Mouse (Mus musculus) neural tube, embryonic 12.5 days (tissue): ENCODE measurements at regions not wholly inside any gene's neighbourhood (a gene's known extent, or its start where the extent isn't known, plus 50 kb on each side); places are given as distances from the start of the nearest gene placed in this dataset.

Experiments
- ATAC-seq: fragments of 200-750 bp; cut with Nextera tagmentation; 2 replicates; pipeline ENCODE4 v1.8.0; 2017; ENCODE audit warnings: low read depth, mild to moderate bottlenecking, moderate TSS enrichment, moderate library complexity; ENCODE audit not compliant: low FRiP score
- H3K27ac ChIP-seq: fragments of 300-500 bp; sonication (generic); 2 replicates; pipeline ENCODE4 v1.5.1; 2016
- H3K27me3 ChIP-seq: fragments of 300-500 bp; sonication (generic); replicated peaks from 2 replicates; pipeline ENCODE4 v1.6.1; 2016; ENCODE audit warnings: mild to moderate bottlenecking
- H3K36me3 ChIP-seq: fragments of 300-500 bp; sonication (generic); 2 replicates; pipeline ENCODE4 v1.6.1; 2016; ENCODE audit warnings: mild to moderate bottlenecking
- H3K4me1 ChIP-seq: fragments of 300-500 bp; sonication (generic); 2 replicates; pipeline ENCODE4 v1.6.1; 2016
- H3K4me2 ChIP-seq: fragments of 300-500 bp; sonication (generic); replicated peaks from 2 replicates; pipeline ENCODE4 v1.6.1; 2016; ENCODE audit warnings: mild to moderate bottlenecking
- H3K4me3 ChIP-seq: fragments of 300-500 bp; sonication (generic); 2 replicates; pipeline ENCODE4 v1.5.1; 2016
- H3K9ac ChIP-seq: fragments of 300-500 bp; sonication (generic); 2 replicates; pipeline ENCODE4 v1.6.1; 2016; ENCODE audit warnings: mild to moderate bottlenecking
- H3K9me3 ChIP-seq: fragments of 300-500 bp; sonication (generic); 2 replicates; pipeline ENCODE4 v1.6.1; 2016; ENCODE audit warnings: mild to moderate bottlenecking
- WGBS: fragments of 180-500 bp; shearing (Covaris S2); methylation state at CpG from one replicate; pipeline ENCODE4 v1.1.7; 2016; 5-methylcytosine and 5-hydroxymethylcytosine counted together

DNA sequence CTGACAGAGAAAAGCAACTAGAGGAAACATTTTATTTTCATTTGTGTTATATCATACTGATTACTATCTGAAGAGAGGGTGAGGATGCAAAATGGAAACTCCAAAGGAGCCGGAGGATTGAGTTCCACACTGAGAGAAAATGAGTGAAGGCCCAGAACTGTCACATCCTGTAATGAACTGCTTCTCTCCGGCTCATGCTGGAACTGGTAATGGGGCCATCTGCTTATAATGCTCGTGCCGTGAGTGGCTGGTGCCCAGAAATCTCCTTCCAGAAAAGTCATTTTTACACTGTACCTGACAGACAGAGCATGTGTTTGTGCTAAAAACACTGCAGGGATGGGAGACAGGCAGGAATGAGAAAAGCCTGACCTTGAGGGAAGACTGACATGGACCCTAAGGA lies 483.5 kb upstream of the Pkdcc start:
- Histone ChIP-seq H3K27me3 (no peaks in the 10 kb centered on the region), H3K4me2 (no peak overlapping the region), H3K4me3 (no peak overlapping the region), H3K4me1 (no peaks in the 10 kb centered on the region), H3K9ac (no peak overlapping the region), H3K9me3 (no peaks in the 10 kb centered on the region), H3K36me3 (no peaks in the 10 kb centered on the region), H3K27ac (no peak overlapping the region)
- ATAC-seq, result no peak
- 81% methylated on average over 4 of the region's 4 CpGs for WGBS

- H3K4me2 ChIP-seq, result no peak overlapping the region
- no peak overlapping the region for H3K4me3 ChIP-seq
- no peaks in the 10 kb centered on the region for H3K9me3 ChIP-seq
- H3K4me1 ChIP-seq, result no peaks in the 10 kb centered on the region
- H3K27ac ChIP-seq, result no peak overlapping the region
- H3K9ac ChIP-seq, result no peak overlapping the region
- H3K36me3 ChIP-seq, result no peaks in the 10 kb centered on the region
- 94% methylated on average over 1 of the region's 1 CpGs for WGBS
- ATAC-seq, result no peak
- no peaks in the 10 kb centered on the region for H3K27me3 ChIP-seq
These were observed 472.6 kb upstream of the Pkdcc start for GRCm38 (mm10) chr17:82742445-82742844.

DNA sequence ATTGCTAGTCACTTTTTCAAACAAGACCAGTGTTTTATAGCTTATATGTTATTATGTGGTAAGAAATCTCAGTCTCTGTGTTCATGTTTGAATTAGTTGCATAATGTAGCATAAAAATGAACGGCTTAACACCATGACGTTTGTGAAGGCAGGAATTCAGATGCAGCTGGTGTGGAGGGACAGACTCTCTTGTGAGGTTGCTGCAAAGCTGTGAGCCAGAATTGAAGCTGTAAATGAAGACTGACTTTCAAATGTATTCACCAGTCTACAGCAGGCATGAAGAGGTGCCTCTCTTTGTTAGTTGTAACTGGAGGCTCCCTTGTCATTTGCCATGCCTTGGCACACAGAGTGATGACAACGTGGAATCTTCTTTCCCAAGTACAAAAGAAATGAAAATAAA lies 457.7 kb upstream of the Pkdcc start:
- no peak overlapping the region for H3K4me3 ChIP-seq
- no peaks in the 10 kb centered on the region for H3K36me3 ChIP-seq
- H3K27me3 ChIP-seq, result no peaks in the 10 kb centered on the region
- no peak overlapping the region for H3K27ac ChIP-seq
- no peak overlapping the region for H3K4me2 ChIP-seq
- no peak overlapping the region for H3K9ac ChIP-seq
- ATAC-seq, result no peak
- 67% methylated on average over 3 of the region's 3 CpGs for WGBS
- H3K9me3 ChIP-seq, result no peaks in the 10 kb centered on the region
- no peaks in the 10 kb centered on the region for H3K4me1 ChIP-seq

- ATAC-seq, result no peak
- H3K9ac ChIP-seq, result no peak overlapping the region
- 80% methylated on average over 2 of the region's 2 CpGs for WGBS
- no peaks in the 10 kb centered on the region for H3K27me3 ChIP-seq
- H3K9me3 ChIP-seq, result no peaks in the 10 kb centered on the region
- no peaks in the 10 kb centered on the region for H3K36me3 ChIP-seq
- H3K27ac ChIP-seq, result no peak overlapping the region
- H3K4me2 ChIP-seq, result no peak overlapping the region
- no peaks in the 10 kb centered on the region for H3K4me1 ChIP-seq
- no peak overlapping the region for H3K4me3 ChIP-seq
These were observed 436.0 kb upstream of the Pkdcc start for GRCm38 (mm10) chr17:82779096-82779495.

DNA sequence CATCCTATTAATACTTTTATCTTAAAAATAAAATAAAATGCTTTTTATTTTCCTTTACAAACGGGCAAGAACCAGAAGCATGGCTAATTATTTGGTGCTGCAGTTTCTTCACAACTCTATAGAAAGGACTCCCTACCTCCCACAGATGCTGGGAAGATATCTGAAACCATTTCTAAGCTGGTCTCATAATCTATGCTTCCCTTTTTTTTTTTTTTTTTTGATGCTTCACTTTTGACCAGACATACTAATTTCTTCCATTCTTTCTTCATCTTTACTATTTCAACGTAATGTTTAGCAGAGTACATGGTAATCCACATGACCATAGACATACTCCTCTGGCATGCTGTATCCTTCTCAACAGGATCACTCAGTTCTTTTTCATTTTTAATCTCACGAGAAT lies 393.0 kb upstream of the Pkdcc start:
- ATAC-seq, result no peak
- 81% methylated on average over 3 of the region's 3 CpGs for WGBS
- H3K9me3 ChIP-seq, result no peaks in the 10 kb centered on the region
- H3K4me3 ChIP-seq, result no peak overlapping the region
- no peak overlapping the region for H3K4me2 ChIP-seq
- H3K36me3 ChIP-seq, result no peaks in the 10 kb centered on the region
- H3K4me1 ChIP-seq, result no peaks in the 10 kb centered on the region
- H3K9ac ChIP-seq, result no peak overlapping the region
- no peaks in the 10 kb centered on the region for H3K27me3 ChIP-seq
- no peak overlapping the region for H3K27ac ChIP-seq

DNA sequence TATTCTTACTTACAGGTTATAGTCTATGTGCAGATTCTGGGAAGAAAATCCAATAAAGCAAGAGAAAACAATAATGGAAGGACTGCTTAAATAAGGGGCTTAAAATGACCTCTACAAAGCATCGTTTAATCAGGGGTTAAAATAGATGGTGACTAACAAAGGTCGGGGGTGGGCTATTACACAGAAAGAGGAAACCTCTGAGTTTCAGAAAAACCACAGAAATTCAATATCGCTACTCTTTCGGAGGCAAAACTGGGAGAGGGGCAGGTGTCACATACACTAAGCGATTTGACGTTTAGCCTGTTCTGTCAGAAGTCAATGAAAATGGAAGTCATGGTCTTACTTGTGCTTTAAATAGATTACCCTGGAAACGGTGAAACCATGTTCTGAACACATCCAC lies 391.0 kb upstream of the Pkdcc start:
- no peaks in the 10 kb centered on the region for H3K4me1 ChIP-seq
- ATAC-seq, result no peak
- no peaks in the 10 kb centered on the region for H3K27me3 ChIP-seq
- no peaks in the 10 kb centered on the region for H3K9me3 ChIP-seq
- H3K36me3 ChIP-seq, result no peaks in the 10 kb centered on the region
- no peak overlapping the region for H3K27ac ChIP-seq
- H3K4me3 ChIP-seq, result no peak overlapping the region
- WGBS, result 87% methylated on average over 7 of the region's 7 CpGs
- H3K9ac ChIP-seq, result no peak overlapping the region
- H3K4me2 ChIP-seq, result no peak overlapping the region

DNA sequence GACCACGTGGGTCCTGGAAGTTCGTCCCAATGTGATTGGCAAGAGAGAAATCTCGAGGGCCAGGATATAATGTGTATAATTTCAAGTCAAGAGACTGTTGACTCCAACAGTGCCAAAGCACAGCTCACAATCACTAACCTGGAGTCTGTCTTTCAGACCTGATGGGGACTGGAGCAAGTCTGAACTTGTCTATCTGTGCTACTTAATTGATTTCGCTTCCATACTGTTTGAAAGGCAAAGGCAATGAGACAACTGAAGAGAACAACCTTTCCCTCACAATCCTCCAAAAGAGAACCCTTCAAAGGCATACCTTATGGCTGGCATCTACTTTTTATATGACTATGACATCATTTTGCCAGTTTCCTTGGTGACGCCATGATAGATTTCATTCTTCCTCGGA lies 390.5 kb upstream of the Pkdcc start:
- no peaks in the 10 kb centered on the region for H3K36me3 ChIP-seq
- no peak overlapping the region for H3K4me3 ChIP-seq
- H3K9me3 ChIP-seq, result no peaks in the 10 kb centered on the region
- ATAC-seq, result no peak
- no peak overlapping the region for H3K27ac ChIP-seq
- H3K27me3 ChIP-seq, result no peaks in the 10 kb centered on the region
- 89% methylated on average over 6 of the region's 6 CpGs for WGBS
- no peak overlapping the region for H3K4me2 ChIP-seq
- H3K4me1 ChIP-seq, result no peaks in the 10 kb centered on the region
- no peak overlapping the region for H3K9ac ChIP-seq

DNA sequence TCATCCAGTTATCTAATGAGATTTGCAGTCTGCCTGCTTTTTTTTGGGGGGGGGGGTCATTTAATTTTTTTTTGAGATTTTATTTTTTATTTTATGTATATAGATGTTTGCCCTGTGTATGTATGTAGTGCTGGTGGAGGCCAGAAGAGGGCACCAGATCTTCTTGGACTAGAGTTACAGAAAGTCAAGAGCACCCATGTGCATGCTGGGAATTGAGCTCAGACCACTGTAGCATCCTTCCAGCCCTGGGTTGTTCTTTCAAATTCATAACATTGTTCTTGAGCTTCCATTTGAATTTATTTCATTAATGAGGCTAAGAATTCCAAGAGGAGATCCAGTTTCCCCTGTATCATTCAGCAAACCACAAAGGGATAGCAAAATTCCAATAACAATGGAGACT lies 387.9 kb upstream of the Pkdcc start:
- H3K9ac ChIP-seq, result no peak overlapping the region
- no peak overlapping the region for H3K4me2 ChIP-seq
- no peak overlapping the region for H3K4me3 ChIP-seq
- no peaks in the 10 kb centered on the region for H3K36me3 ChIP-seq
- H3K27me3 ChIP-seq, result no peaks in the 10 kb centered on the region
- H3K27ac ChIP-seq, result no peak overlapping the region
- ATAC-seq, result no peak
- H3K4me1 ChIP-seq, result no peaks in the 10 kb centered on the region
- H3K9me3 ChIP-seq, result no peaks in the 10 kb centered on the region

DNA sequence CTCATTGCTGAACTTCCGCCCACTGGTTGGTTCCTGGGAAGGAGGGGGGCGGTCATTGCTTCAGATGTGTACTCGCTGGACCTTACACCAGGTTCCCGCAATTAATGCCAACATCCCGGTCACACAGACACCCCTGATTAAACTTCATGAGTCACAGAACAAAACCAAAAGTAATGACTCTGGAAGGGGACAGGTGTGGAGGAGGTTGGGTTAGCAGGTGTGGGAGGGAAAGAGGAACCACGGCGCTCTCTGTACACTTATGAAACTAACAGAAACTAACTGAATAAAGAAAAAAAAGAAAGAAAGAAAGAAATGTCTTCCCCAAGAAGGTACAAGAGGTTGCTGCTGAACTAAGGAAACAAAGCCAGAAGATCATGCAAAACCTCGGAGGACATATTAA lies 387.3 kb upstream of the Pkdcc start:
- Histone ChIP-seq H3K4me1 (no peaks in the 10 kb centered on the region), H3K4me2 (no peak overlapping the region), H3K27ac (no peak overlapping the region), H3K9me3 (no peaks in the 10 kb centered on the region), H3K27me3 (no peaks in the 10 kb centered on the region), H3K9ac (no peak overlapping the region), H3K36me3 (no peaks in the 10 kb centered on the region), H3K4me3 (no peak overlapping the region)
- 95% methylated on average over 8 of the region's 8 CpGs for WGBS
- no peak for ATAC-seq

DNA sequence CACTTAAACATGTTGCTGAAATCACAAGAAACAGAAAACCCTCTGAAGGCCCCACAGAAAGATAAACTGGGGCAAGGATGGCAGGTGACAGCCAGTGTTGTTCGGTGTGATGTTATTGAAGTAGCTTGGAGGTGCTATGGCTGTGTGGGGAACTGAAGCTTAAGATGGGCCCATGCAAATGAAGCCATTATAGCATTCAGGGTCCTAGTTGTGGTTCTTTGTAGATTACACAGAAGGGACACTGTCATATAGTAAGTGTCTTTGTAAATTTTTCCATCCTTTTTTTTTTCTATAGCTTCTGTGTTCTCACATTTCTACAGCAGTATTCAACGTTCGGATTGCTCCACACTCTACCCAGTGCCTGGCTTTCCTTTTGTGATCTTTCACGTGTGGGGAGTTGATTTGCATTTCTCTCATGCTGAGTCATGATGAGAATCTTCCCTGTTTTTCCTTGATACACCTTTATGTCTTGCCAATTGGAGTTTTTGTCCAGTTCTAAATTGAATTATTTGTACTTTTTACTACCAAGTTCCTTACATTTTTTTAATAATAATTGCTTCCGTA lies 386.6 kb upstream of the Pkdcc start:
- Histone ChIP-seq H3K27ac (no peak overlapping the region), H3K4me2 (no peak overlapping the region), H3K9me3 (no peaks in the 10 kb centered on the region), H3K9ac (no peak overlapping the region), H3K36me3 (no peaks in the 10 kb centered on the region), H3K4me1 (no peaks in the 10 kb centered on the region), H3K4me3 (no peak overlapping the region), H3K27me3 (no peaks in the 10 kb centered on the region)
- no peak for ATAC-seq
- 85% methylated on average over 5 of the region's 5 CpGs for WGBS

GRCm38 (mm10) chr17:82829415-82829814 lies 385.7 kb upstream of the Pkdcc start:
- no peaks in the 10 kb centered on the region for H3K27me3 ChIP-seq
- no peaks in the 10 kb centered on the region for H3K4me1 ChIP-seq
- H3K9me3 ChIP-seq, result no peaks in the 10 kb centered on the region
- no peak overlapping the region for H3K4me2 ChIP-seq
- WGBS, result 92% methylated on average over 2 of the region's 2 CpGs
- H3K27ac ChIP-seq, result no peak overlapping the region
- no peak overlapping the region for H3K9ac ChIP-seq
- no peak overlapping the region for H3K4me3 ChIP-seq
- no peaks in the 10 kb centered on the region for H3K36me3 ChIP-seq
- no peak for ATAC-seq

GRCm38 (mm10) chr17:82834177-82834576 lies 380.9 kb upstream of the Pkdcc start:
- no peak overlapping the region for H3K4me3 ChIP-seq
- WGBS, result 83% methylated on average over 3 of the region's 3 CpGs
- no peak for ATAC-seq
- no peaks in the 10 kb centered on the region for H3K36me3 ChIP-seq
- H3K27me3 ChIP-seq, result no peaks in the 10 kb centered on the region
- no peak overlapping the region for H3K4me2 ChIP-seq
- no peak overlapping the region for H3K27ac ChIP-seq
- H3K9ac ChIP-seq, result no peak overlapping the region
- no peaks in the 10 kb centered on the region for H3K9me3 ChIP-seq
- no peaks in the 10 kb centered on the region for H3K4me1 ChIP-seq

DNA sequence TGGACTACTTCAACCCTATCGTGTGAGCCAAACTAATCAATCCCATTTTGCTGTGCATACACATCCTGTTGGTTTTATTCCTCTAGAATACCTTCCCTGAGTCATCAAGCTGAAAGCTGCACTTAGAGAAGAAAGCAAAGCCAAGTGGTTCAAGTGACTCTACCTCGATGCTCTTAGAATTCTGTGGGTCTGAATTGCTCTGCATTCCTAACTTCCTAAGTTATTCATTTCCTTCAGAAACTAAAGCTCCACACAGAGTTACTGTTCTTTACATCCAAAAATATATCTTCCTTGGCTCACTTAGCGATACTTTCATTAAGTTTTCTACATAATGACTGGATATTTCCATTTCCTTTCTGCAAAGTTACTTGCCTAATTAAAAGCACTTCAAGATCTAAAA lies 379.0 kb upstream of the Pkdcc start:
- ATAC-seq, result no peak
- H3K4me1 ChIP-seq, result no peaks in the 10 kb centered on the region
- 91% methylated on average over 3 of the region's 3 CpGs for WGBS
- H3K4me3 ChIP-seq, result no peak overlapping the region
- H3K9ac ChIP-seq, result no peak overlapping the region
- no peaks in the 10 kb centered on the region for H3K36me3 ChIP-seq
- no peak overlapping the region for H3K4me2 ChIP-seq
- no peak overlapping the region for H3K27ac ChIP-seq
- no peaks in the 10 kb centered on the region for H3K9me3 ChIP-seq
- no peaks in the 10 kb centered on the region for H3K27me3 ChIP-seq
